24 mouse cellular contexts compared by ENCODE assay signal in the genomic region with DNA sequence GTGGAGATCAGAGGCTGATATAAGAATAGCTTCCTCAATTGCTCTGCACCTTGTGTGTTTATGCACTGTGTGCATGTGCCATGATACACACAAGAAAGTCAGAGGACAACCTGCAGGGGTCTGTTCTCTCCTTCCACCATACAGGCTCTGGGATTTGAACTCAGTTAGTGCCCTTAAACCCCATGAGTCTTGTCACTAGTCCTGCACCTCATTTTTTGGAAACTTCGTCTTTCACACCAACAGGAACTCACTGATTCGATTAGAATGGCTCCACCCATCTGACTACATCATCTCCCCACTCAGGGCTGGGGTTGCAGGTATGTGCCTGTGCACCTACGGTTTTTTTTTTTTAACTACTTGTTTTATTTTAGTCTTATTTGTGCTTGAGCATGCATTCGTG. TPM values are rescaled to one million over a fixed set of nuclear protein-coding genes. Genes with fewer than 3 reads are reported as not detected.
DNase-seq lines count a peak whose midpoint lies in the region; ATAC-seq lines count a peak whose summit lies in the region.
"Had no signal": no experiment of that assay in that cellular context is flagged by ENCODE, and none has a peak within 500 bp of the region (broad histone marks: within the 10 kb centered on the region; RNA-seq: fewer than 3 reads in every experiment).

No protein-coding gene starts in this region.

- WGBS in liver, embryonic 12.5 days (ENCODE audit: insufficient replicate concordance) = 49% methylated on average over 4 of the region's 4 CpGs
- 58% methylated on average over 4 of the region's 4 CpGs for WGBS in liver, embryonic 11.5 days
- 65% methylated on average over 4 of the region's 4 CpGs for WGBS in kidney, embryonic 16.5 days

- H3K27ac ChIP-seq in liver, embryonic 12.5 days = peak overlapping the region; percentile 100
- H3K27ac ChIP-seq in liver, embryonic 11.5 days (ENCODE audit: low read depth, low read length) = no peak overlapping the region
- no peak overlapping the region for H3K27ac ChIP-seq in kidney, embryonic 16.5 days (ENCODE audit: low read length)
- H3K27ac ChIP-seq: embryonic facial prominence, embryonic 12.5 days; forebrain, embryonic 13.5 days; heart, embryonic 10.5 days; hindbrain, embryonic 12.5 days had no signal

- H3K4me1 ChIP-seq in liver, embryonic 12.5 days = peaks cover 78% of the 10 kb centered on the region
- H3K4me1 ChIP-seq in liver, embryonic 11.5 days (replicated peaks; ENCODE audit: control insufficient read depth, insufficient read depth, low read length) = peaks cover 9% of the 10 kb centered on the region
- peaks cover 11% of the 10 kb centered on the region; the same call in 1 of the 2 replicates for H3K4me1 ChIP-seq in kidney, embryonic 16.5 days (ENCODE audit: insufficient read depth, low read length)

- no peak overlapping the region for H3K4me3 ChIP-seq in liver, embryonic 12.5 days
- no peak overlapping the region for H3K4me3 ChIP-seq in liver, embryonic 11.5 days (ENCODE audit: low read depth, low read length)
- no peak overlapping the region for H3K4me3 ChIP-seq in kidney, embryonic 16.5 days (ENCODE audit: low read length)
- H3K4me3 ChIP-seq: embryonic facial prominence, embryonic 12.5 days; forebrain, embryonic 13.5 days; heart, embryonic 10.5 days; hindbrain, embryonic 12.5 days had no signal

- no peak for DNase-seq in liver, embryonic 11.5 days (ENCODE audit: low spot score)
- DNase-seq in CD4-positive helper T cell, adult 2 months (ENCODE audit: low read depth, low spot score) = peak; percentile 68
- DNase-seq in induced T-regulatory cell, adult 2 months (ENCODE audit: low read depth) = peak; percentile 76
- DNase-seq in heart, adult 9 months (ENCODE audit: low spot score in 2 of 2) = no peak
- no peak for DNase-seq in embryo, embryonic 11 days
- DNase-seq: adrenal gland, postnatal 25 days; cerebellum, adult 2 months; cerebellum, postnatal 10 days; forebrain, postnatal 0 days; gastrocnemius, postnatal 36 days; heart, adult 11 months; heart, postnatal 10 days; heart, postnatal 4 days had no signal

- H3K9ac ChIP-seq in liver, embryonic 12.5 days = peak overlapping the region; percentile 100; the same call in 1 of the 2 replicates
- no peak overlapping the region for H3K9ac ChIP-seq in liver, embryonic 11.5 days (ENCODE audit: low read depth, low read length)
- no peak overlapping the region for H3K9ac ChIP-seq in kidney, embryonic 16.5 days (replicated peaks; ENCODE audit: low read length)
- H3K9ac ChIP-seq: embryonic facial prominence, embryonic 12.5 days; forebrain, embryonic 13.5 days; forebrain, postnatal 0 days; hindbrain, embryonic 12.5 days had no signal

- H3K4me2 ChIP-seq in liver, embryonic 12.5 days = peak overlapping the region; percentile 96; the same call in 1 of the 2 replicates
- H3K4me2 ChIP-seq in liver, embryonic 11.5 days = no peak overlapping the region
- no peak overlapping the region for H3K4me2 ChIP-seq in kidney, embryonic 16.5 days (replicated peaks; ENCODE audit: low read depth, low read length)
- H3K4me2 ChIP-seq: embryonic facial prominence, embryonic 12.5 days; forebrain, embryonic 13.5 days; hindbrain, embryonic 12.5 days had no signal

- H3K9me3 ChIP-seq in liver, embryonic 12.5 days (replicated peaks) = no peaks in the 10 kb centered on the region
- no peaks in the 10 kb centered on the region for H3K9me3 ChIP-seq in liver, embryonic 11.5 days (ENCODE audit: control insufficient read depth, low read length)
- H3K9me3 ChIP-seq in kidney, embryonic 16.5 days (ENCODE audit: low read length) = no peaks in the 10 kb centered on the region
- H3K9me3 ChIP-seq: embryonic facial prominence, embryonic 12.5 days; forebrain, embryonic 13.5 days; heart, embryonic 10.5 days; hindbrain, embryonic 12.5 days had no signal

- H3K36me3 ChIP-seq in liver, embryonic 12.5 days = peaks cover 14% of the 10 kb centered on the region
- H3K36me3 ChIP-seq in liver, embryonic 11.5 days (ENCODE audit: control insufficient read depth, insufficient read depth, low read length) = no peaks in the 10 kb centered on the region; the same call in 1 of the 2 replicates
- H3K36me3 ChIP-seq in kidney, embryonic 16.5 days (ENCODE audit: insufficient read depth, low read length) = no peaks in the 10 kb centered on the region
- H3K36me3 ChIP-seq: embryonic facial prominence, embryonic 12.5 days; heart, embryonic 10.5 days; hindbrain, embryonic 12.5 days had no signal

- H3K27me3 ChIP-seq in liver, embryonic 12.5 days (replicated peaks) = peaks cover 9% of the 10 kb centered on the region
- H3K27me3 ChIP-seq in liver, embryonic 11.5 days (replicated peaks; ENCODE audit: control insufficient read depth, insufficient read depth, low read length) = no peaks in the 10 kb centered on the region
- no peaks in the 10 kb centered on the region for H3K27me3 ChIP-seq in kidney, embryonic 16.5 days (ENCODE audit: insufficient read depth, low read length)
- H3K27me3 ChIP-seq: embryonic facial prominence, embryonic 12.5 days; Patski had no signal

- no peak for ATAC-seq in liver, embryonic 12.5 days
- no peak for ATAC-seq in liver, embryonic 11.5 days (replicated peaks; ENCODE audit: low FRiP score)
- no peak for ATAC-seq in kidney, embryonic 16.5 days (ENCODE audit: low FRiP score, low TSS enrichment)
- ATAC-seq: activated CD4-positive, CD25-positive, alpha-beta regulatory T cell, adult 4 months; forebrain, embryonic 13.5 days; forebrain, postnatal 0 days; hindbrain, embryonic 16.5 days; Patski had no signal

RNA-seq across cellular contexts. Expression of gene Kcnn4, which starts 1.8 kb away (rescaled TPM):
- 159 and 161 TPM in 2 replicates for polyA plus RNA-seq in liver, embryonic 12.5 days (2016; fragmentation: Nextera tagmentation; extraction: Ambion mirVana)
- polyA plus RNA-seq in liver, embryonic 11.5 days (2014; fragmentation: Nextera tagmentation; extraction: Ambion mirVana) = 119 and 123 TPM in 2 replicates
- polyA plus RNA-seq in kidney, embryonic 16.5 days (2015; fragmentation: Nextera tagmentation; extraction: Ambion mirVana) = 4.4 and 4.9 TPM in 2 replicates
- polyA plus RNA-seq: Patski had no signal

RNA-seq across cellular contexts. Expression of gene Lypd5, which starts 19.2 kb away (rescaled TPM):
- polyA plus RNA-seq in liver, embryonic 12.5 days (2016; fragmentation: Nextera tagmentation; extraction: Ambion mirVana) = not detected in 2 replicates
- not detected in 2 replicates for polyA plus RNA-seq in liver, embryonic 11.5 days (2014; fragmentation: Nextera tagmentation; extraction: Ambion mirVana)
- not detected in 2 replicates for polyA plus RNA-seq in kidney, embryonic 16.5 days (2015; fragmentation: Nextera tagmentation; extraction: Ambion mirVana)
- polyA plus RNA-seq: activated CD4-positive, CD25-positive, alpha-beta regulatory T cell, adult 4 months; cerebellum, adult 2 months; embryonic facial prominence, embryonic 12.5 days; forebrain, embryonic 13.5 days; forebrain, postnatal 0 days; heart, embryonic 10.5 days; heart, embryonic 14.5 days; hindbrain, embryonic 12.5 days; hindbrain, embryonic 16.5 days; intestine, embryonic 14.5 days; Patski had no signal

RNA-seq across cellular contexts. Expression of gene Smg9, which starts 31.2 kb away (rescaled TPM):
- 22.9 and 23.5 TPM in 2 replicates for polyA plus RNA-seq in liver, embryonic 12.5 days (2016; fragmentation: Nextera tagmentation; extraction: Ambion mirVana)
- 30.2 and 34.8 TPM in 2 replicates for polyA plus RNA-seq in liver, embryonic 11.5 days (2014; fragmentation: Nextera tagmentation; extraction: Ambion mirVana)
- 28.3 and 31.9 TPM in 2 replicates for polyA plus RNA-seq in kidney, embryonic 16.5 days (2015; fragmentation: Nextera tagmentation; extraction: Ambion mirVana)

RNA-seq across cellular contexts. Expression of gene Tescl, which starts 34.5 kb away (rescaled TPM):
- polyA plus RNA-seq in liver, embryonic 12.5 days (2016; fragmentation: Nextera tagmentation; extraction: Ambion mirVana) = not detected in 2 replicates
- polyA plus RNA-seq in liver, embryonic 11.5 days (2014; fragmentation: Nextera tagmentation; extraction: Ambion mirVana) = 0.22 TPM in 1 of 2 replicates, not detected in the other
- 0.19 and 0.42 TPM in 2 replicates for polyA plus RNA-seq in kidney, embryonic 16.5 days (2015; fragmentation: Nextera tagmentation; extraction: Ambion mirVana)
- polyA plus RNA-seq: activated CD4-positive, CD25-positive, alpha-beta regulatory T cell, adult 4 months; forebrain, embryonic 13.5 days; forebrain, postnatal 0 days; heart, embryonic 10.5 days; heart, embryonic 14.5 days; hindbrain, embryonic 12.5 days; intestine, embryonic 14.5 days; Patski had no signal

RNA-seq across cellular contexts. Expression of gene Zfp94, which starts 51.8 kb away (rescaled TPM):
- polyA plus RNA-seq in liver, embryonic 12.5 days (2016; fragmentation: Nextera tagmentation; extraction: Ambion mirVana) = 3.0 and 3.6 TPM in 2 replicates
- polyA plus RNA-seq in liver, embryonic 11.5 days (2014; fragmentation: Nextera tagmentation; extraction: Ambion mirVana) = 5.6 and 5.8 TPM in 2 replicates
- 12.8 and 13.9 TPM in 2 replicates for polyA plus RNA-seq in kidney, embryonic 16.5 days (2015; fragmentation: Nextera tagmentation; extraction: Ambion mirVana)

Comparison
In these comparisons a context has a peak if more than half of its experiments do, and no peak if none do; other contexts are left out.
1. DNase-seq: peak in CD4-positive helper T cell, adult 2 months (single experiment) and induced T-regulatory cell, adult 2 months (single experiment); none in liver, embryonic 11.5 days (single experiment), heart, adult 9 months (0 of 2) and embryo, embryonic 11 days (single experiment).
2. RNA of gene Kcnn4, which starts 1.8 kb away (polyA plus RNA-seq): 159 to 161 TPM in liver, embryonic 12.5 days and 119 to 123 TPM in liver, embryonic 11.5 days; 4.4 to 4.9 TPM in kidney, embryonic 16.5 days; every median in the first group is over 10 times any median in the second.